In genomic region chr2:156991470-156992319, GRCm38 (mm10) we compare ENCODE assay signal across 8 mouse cellular contexts. TPM values are rescaled to one million over a fixed set of nuclear protein-coding genes. Genes with fewer than 3 reads are reported as not detected.
A peak's percentile ranks its signal among the peaks of the same experiment; 100 is the strongest.
DNase-seq lines count a peak whose midpoint lies in the region; ATAC-seq and TF ChIP-seq lines count a peak whose summit lies in the region.

TSS of gene Ndrg3 (minus strand) at chr2:156992056.

- no peaks in the 10 kb centered on the region for H3K27me3 ChIP-seq in embryonic facial prominence, embryonic 15.5 days
- H3K27me3 ChIP-seq in limb, embryonic 14.5 days (ENCODE audit: control insufficient read depth, insufficient read depth, low read length), result no peaks in the 10 kb centered on the region
- no peaks in the 10 kb centered on the region for H3K27me3 ChIP-seq in midbrain, postnatal 0 days (ENCODE audit: insufficient read depth, low read length)

- peak within 1 kb of the TSS; percentile 85 for H3K4me3 ChIP-seq in bone marrow, adult 2 months (replicated peaks; ENCODE audit: control insufficient read depth, low read depth, low read length)
- peak within 1 kb of the TSS; percentile 92 for H3K4me3 ChIP-seq in embryonic facial prominence, embryonic 15.5 days (replicated peaks)
- H3K4me3 ChIP-seq in limb, embryonic 14.5 days (replicated peaks; ENCODE audit: low read length), result peak within 1 kb of the TSS; percentile 80
- peak within 1 kb of the TSS; percentile 88 for H3K4me3 ChIP-seq in midbrain, postnatal 0 days (ENCODE audit: low read depth, low read length)

- peak; percentile 36; the same call in 1 of the 2 replicates for TF ChIP-seq CTCF in bone marrow, adult 2 months (IDR thresholded peaks at IDR 0.05; ENCODE audit: control insufficient read depth, insufficient read depth, low read length)
- peak; percentile 57 for TF ChIP-seq CTCF in midbrain, postnatal 0 days (IDR thresholded peaks at IDR 0.05)

- H3K9me3 ChIP-seq in embryonic facial prominence, embryonic 15.5 days (replicated peaks), result no peaks in the 10 kb centered on the region
- H3K9me3 ChIP-seq in limb, embryonic 14.5 days (ENCODE audit: control insufficient read depth, low read length), result no peaks in the 10 kb centered on the region
- H3K9me3 ChIP-seq in midbrain, postnatal 0 days (ENCODE audit: low read length), result no peaks in the 10 kb centered on the region

- peak within 1 kb of the TSS; percentile 84 for H3K4me2 ChIP-seq in embryonic facial prominence, embryonic 15.5 days (replicated peaks)
- H3K4me2 ChIP-seq in limb, embryonic 14.5 days (replicated peaks; ENCODE audit: low read depth, low read length, severe bottlenecking), result peak within 1 kb of the TSS; percentile 93
- peak within 1 kb of the TSS; percentile 87 for H3K4me2 ChIP-seq in midbrain, postnatal 0 days (ENCODE audit: low read depth, low read length, poor library complexity, severe bottlenecking)

- peaks cover 21% of the 10 kb centered on the region; the same call in 1 of the 2 replicates for H3K36me3 ChIP-seq in embryonic facial prominence, embryonic 15.5 days
- H3K36me3 ChIP-seq in limb, embryonic 14.5 days (ENCODE audit: control insufficient read depth, insufficient read depth, low read length), result peaks cover 23% of the 10 kb centered on the region
- peaks cover 3% of the 10 kb centered on the region; the same call in 1 of the 2 replicates for H3K36me3 ChIP-seq in midbrain, postnatal 0 days (ENCODE audit: insufficient read depth, low read length)

- ATAC-seq in embryonic facial prominence, embryonic 15.5 days (ENCODE audit: insufficient number of reproducible peaks, low FRiP score, low TSS enrichment, low read depth), result peak; percentile 93
- peak; percentile 97 for ATAC-seq in limb, embryonic 14.5 days (ENCODE audit: low FRiP score, low read depth)
- peak; percentile 95 for ATAC-seq in midbrain, postnatal 0 days (ENCODE audit: low FRiP score)

- peak; percentile 50; the same call in 1 of the 2 replicates for TF ChIP-seq POLR2A in bone marrow, adult 2 months (IDR thresholded peaks at IDR 0.05; ENCODE audit: borderline replicate concordance, control insufficient read depth, low read depth, low read length)
- no peak for TF ChIP-seq POLR2A in limb, embryonic 14.5 days (IDR thresholded peaks at IDR 0.05; ENCODE audit: borderline replicate concordance, extremely low read depth, insufficient read depth, insufficient read length)

- under 1% methylated on average over 66 of the region's 66 CpGs for WGBS in bone marrow, adult 2 months
- under 1% methylated on average over 61 of the region's 66 CpGs for WGBS in embryonic facial prominence, embryonic 15.5 days
- under 1% methylated on average over 43 of the region's 66 CpGs for WGBS in limb, embryonic 14.5 days
- WGBS in midbrain, postnatal 0 days, result under 1% methylated on average over 65 of the region's 66 CpGs

- peak; percentile 98 for DNase-seq in 416B (ENCODE audit: low read depth)
- peak; percentile 94 for DNase-seq in heart, adult 8-10 months (ENCODE audit: low spot score)
- DNase-seq in kidney, adult 9 months, result peak; percentile 98
- peak; percentile 99 for DNase-seq in limb, embryonic 14.5 days (ENCODE audit: low spot score)
- DNase-seq in midbrain, postnatal 0 days (ENCODE audit: low spot score), result peak; percentile 99
- peak; percentile 94 to 95 for DNase-seq in spleen, postnatal 14 days (ENCODE audit: low spot score in 2 of 2)

- no peaks in the 10 kb centered on the region for H3K4me1 ChIP-seq in bone marrow, adult 2 months (ENCODE audit: control insufficient read depth, insufficient read depth, low read length)
- peaks cover 11% of the 10 kb centered on the region for H3K4me1 ChIP-seq in embryonic facial prominence, embryonic 15.5 days
- peaks cover 7% of the 10 kb centered on the region; the same call in 1 of the 2 replicates for H3K4me1 ChIP-seq in limb, embryonic 14.5 days (ENCODE audit: control insufficient read depth, insufficient read depth, low read length)
- peaks cover 9% of the 10 kb centered on the region for H3K4me1 ChIP-seq in midbrain, postnatal 0 days (ENCODE audit: insufficient read depth, low read length)

- peak within 1 kb of the TSS; percentile 88 for H3K9ac ChIP-seq in embryonic facial prominence, embryonic 15.5 days
- H3K9ac ChIP-seq in limb, embryonic 14.5 days (ENCODE audit: low read depth, low read length, severe bottlenecking), result peak within 1 kb of the TSS; percentile 81
- H3K9ac ChIP-seq in midbrain, postnatal 0 days (replicated peaks; ENCODE audit: low read length, poor library complexity, severe bottlenecking), result peak within 1 kb of the TSS; percentile 92

- peak within 1 kb of the TSS; percentile 44 for H3K27ac ChIP-seq in bone marrow, adult 2 months (ENCODE audit: control insufficient read depth, insufficient read depth, low read depth, low read length, poor library complexity)
- H3K27ac ChIP-seq in embryonic facial prominence, embryonic 15.5 days (replicated peaks), result peak within 1 kb of the TSS; percentile 68
- H3K27ac ChIP-seq in limb, embryonic 14.5 days (replicated peaks; ENCODE audit: low read depth, low read length), result peak within 1 kb of the TSS; percentile 59; the same call in 1 of the 2 replicates
- peak within 1 kb of the TSS; percentile 79 for H3K27ac ChIP-seq in midbrain, postnatal 0 days (ENCODE audit: low read depth, low read length)

RNA-seq across cellular contexts. Expression of gene Ndrg3, which starts in this region (rescaled TPM):
- polyA plus RNA-seq in bone marrow, adult 2 months (2011; ENCODE audit: insufficient read depth, insufficient read length, low replicate concordance, missing spikeins), result 11.3 and 17.1 TPM in 2 replicates
- 52.9 and 53.9 TPM in 2 replicates for polyA plus RNA-seq in embryonic facial prominence, embryonic 15.5 days (2015; fragmentation: Nextera tagmentation; extraction: Ambion mirVana)
- total RNA-seq in heart, adult 8-10 months (2022), result 10 to 100 TPM; 21.7 to 24.5 (median 22.1) TPM
- polyA plus RNA-seq in limb, embryonic 14.5 days (2012; rRNA removed), result 64.6 and 69.7 TPM in 2 replicates
- 44.1 and 49.8 TPM in 2 replicates for polyA plus RNA-seq in limb, embryonic 14.5 days (2014; fragmentation: Nextera tagmentation; extraction: Ambion mirVana)
- total RNA-seq in midbrain, postnatal 0 days (2014; rRNA removed), result 141 and 178 TPM in 2 replicates
- 160 and 169 TPM in 2 replicates for polyA plus RNA-seq in midbrain, postnatal 0 days (2015; fragmentation: Nextera tagmentation; extraction: Ambion mirVana)

Comparison
In these comparisons a context has a peak if more than half of its experiments do, and no peak if none do; other contexts are left out.
1. Peak in every context shown above with its lines: DNase-seq, ATAC-seq, H3K4me3 ChIP-seq and H3K27ac ChIP-seq.